Mouse (Mus musculus) v-Abl transformed pro-B cells (cell line): Measurements from ENCODE around the gene Sardh.

Experiments
- in situ Hi-C, 2 experiments: fragments of 400-800 bp; cut with MboI; formaldehyde crosslinking; loops; one replicate each; pipeline ENCODE4 v1.15.1; 2025; ENCODE audit not compliant: unreplicated experiment in 2 of 2

Gene Sardh

GRCm38 (mm10) chr2:27229481-27230105, 18.5 kb downstream of the Sardh start:
- in situ Hi-C loops: loop anchor here (5.0 to 10.0 kb wide), 3 partner anchors 97 to 152 kb away; partner anchors contain the start of gene Adamtsl2 (in 2 of the 2)

DNA sequence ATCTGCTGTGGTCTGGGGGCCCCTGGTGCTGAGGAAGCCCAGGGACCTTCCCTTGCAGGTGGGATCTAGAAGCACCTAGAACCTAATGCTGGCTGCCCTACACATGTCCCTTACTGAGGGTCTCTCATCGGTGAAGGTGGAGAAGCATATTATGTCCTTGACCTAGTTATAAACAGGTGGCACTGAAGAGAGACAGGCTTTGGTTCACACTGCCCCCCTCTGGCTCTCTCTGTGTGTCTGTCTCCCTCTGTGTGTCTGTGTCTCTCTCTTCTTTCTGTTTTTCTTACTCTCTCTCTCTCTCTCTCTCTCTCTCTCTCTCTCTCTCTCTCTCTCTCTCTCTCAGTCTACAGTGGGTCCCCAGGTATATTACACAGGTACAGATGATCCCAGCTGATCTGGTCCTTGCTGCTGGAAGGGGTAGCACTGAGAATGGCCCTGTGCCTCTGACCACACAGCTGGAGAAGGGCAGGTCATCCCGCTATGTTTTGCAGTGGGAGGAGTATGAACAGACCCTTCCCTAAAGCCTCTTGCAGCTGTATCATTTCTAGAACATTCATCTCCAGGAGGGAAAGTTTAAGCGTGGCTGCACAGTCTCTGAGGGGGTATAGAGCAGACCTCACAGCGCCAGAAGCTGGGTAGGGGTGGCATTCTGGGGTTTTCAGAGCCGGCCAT, 19.2 kb downstream of the Sardh start:
- in situ Hi-C loops: no loop called here

DNA sequence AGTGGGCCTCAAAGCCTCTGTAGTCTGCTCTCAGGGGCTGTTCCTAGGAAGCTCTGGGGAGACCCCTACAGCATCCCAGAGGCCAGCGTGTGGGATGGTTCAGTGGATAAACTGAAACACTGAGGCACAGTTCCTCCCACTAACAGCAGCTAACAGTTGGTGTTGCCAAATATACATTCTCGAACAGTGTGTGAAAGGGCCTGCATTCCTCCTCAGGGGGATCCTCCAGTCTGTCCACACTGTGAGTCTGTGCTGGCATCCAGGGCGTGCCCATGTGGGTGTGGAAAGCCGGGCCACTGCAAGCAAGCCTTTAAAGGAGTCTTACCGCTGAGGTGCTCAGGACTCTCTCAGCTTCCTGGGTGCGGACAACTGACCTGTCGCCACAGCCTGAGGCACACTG, 21.6 kb downstream of the Sardh start:
- in situ Hi-C loops: no loop called here

GRCm38 (mm10) chr2:27223012-27223421, 25.1 kb downstream of the Sardh start:
- in situ Hi-C loops: no loop called here

DNA sequence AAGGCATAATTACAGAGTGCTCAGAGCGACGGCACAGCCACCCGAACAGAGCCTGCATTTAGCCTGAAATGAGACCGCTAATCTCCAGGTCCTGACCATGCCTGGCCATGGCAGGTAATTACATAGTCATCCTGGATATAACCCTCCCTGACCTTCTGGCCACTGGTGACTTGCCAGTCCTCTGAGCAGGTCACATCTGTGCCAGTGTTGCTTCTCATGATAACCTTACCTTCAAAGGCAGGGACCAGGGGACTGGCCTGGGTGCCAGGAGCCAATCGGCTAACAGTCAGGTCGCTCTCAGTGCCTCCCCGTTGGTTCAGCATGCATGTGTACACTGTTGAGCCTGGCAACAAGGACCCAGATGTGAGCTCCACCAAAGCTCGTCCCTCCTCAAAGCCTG, 29.6 kb downstream of the Sardh start:
- in situ Hi-C loops: no loop called here

DNA sequence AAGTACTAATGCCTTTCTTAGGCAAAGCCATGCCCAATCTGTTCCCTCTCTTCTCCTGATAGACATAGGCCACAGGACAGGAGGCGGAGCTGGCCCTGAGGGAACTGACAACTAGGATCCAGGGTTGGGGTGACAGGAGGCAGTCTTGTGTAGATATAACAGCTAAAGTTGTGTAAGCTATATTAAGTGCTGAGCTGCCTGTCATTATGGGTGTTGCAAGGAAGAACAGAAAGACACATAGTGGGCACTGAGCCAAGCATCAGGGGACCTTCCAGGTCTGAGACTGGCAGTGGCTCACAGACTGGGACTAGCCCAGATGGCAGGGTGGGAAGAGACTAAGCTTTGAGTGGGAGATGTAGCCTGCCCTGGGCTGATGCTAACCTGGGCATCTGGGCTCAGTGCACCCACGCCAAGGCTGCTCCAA, 30.0 kb downstream of the Sardh start:
- in situ Hi-C loops: no loop called here

DNA sequence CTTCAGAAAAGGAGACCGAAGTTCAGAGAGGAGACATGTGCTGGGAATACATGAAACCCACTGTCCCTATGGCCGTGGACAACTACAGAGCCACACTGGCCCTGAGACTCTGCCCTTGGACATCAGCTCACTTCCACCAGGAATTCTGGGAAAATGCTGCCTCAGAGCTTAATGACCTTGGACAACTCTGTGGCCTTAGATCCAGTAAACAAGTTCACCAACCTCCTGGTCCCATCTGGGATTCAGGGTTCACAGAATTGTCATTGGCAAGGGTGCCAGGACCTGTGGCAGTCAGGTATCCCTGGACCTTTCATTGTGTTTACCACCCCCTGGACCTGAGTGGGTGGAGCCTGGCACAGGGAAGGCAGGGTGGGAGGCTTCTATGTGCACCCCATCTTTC, 32.6 kb downstream of the Sardh start:
- in situ Hi-C loops: no loop called here

DNA sequence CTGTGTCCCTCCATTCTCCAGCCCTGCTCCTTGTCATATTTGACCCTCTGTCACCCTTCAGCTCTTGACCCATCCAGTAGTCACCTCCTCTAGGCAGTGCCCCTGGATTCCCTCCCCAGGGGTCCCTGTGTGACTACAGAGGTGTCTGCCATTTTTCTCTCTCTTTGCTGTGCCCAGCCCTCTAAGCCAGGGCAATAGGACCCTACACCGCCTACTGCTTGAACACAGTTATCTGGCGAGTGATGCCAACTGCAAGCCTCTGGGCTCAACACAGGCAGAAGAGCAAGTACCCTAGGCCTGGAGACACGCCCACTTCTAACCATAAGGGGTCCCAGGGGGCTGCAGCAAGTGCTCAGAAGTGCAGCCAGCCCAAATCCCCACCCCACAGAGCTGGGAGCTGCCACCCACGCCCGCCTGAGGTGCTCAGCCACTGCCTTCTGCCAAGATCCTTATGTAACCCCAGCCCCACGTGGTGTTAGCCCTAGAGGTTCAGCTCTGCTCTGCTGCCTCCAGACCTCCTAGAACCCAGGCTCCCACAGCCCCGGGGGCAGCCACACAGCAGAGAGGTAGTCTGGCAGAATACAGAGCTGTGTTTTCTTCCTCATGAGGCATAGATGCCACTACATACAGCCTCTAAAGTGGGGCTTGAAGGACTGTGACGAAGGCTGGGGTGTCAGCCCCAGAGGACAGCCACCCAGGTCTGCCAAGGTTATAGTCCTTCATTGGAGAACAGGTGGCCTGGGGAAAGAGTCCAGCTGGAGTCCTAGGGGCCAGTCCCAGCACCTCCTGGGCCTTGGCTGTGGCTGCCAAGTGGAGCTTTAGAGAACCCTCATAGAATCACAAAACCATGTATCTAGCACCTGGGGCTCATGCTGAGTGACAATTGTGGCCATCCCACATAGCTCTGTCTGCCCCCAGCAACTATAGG, 35.9 kb downstream of the Sardh start:
- in situ Hi-C loops: loop anchor here in 1 of 2 experiments (5.0 kb wide), 1 partner anchor 80 kb away; no protein-coding TSS in a partner anchor

- in situ Hi-C loops: loop anchor here in 1 of 2 experiments (5.0 kb wide), 1 partner anchor 78 kb away; no protein-coding TSS in a partner anchor
Observed at GRCm38 (mm10) chr2:27210676-27211210, 37.4 kb downstream of the Sardh start.

DNA sequence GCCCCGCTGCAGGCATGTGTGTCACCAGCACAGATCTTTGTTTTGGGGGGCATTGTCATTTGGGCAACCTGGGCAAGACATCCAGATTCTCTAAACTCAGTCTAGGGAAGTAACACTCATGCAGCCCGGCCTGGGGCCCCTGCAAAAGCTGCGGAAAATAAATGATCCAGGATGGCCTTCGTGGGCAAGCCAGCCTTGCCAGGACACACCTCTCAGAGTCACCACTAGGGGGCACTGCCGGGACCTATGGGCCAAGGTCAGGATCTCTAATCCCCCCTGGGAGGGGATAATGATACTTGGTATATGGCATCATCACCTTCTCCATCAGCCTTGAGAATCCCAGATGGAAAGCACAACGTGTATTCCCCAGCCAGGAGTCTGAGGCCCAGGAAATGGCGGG, 37.9 kb downstream of the Sardh start:
- in situ Hi-C loops: loop anchor here in 1 of 2 experiments (5.0 kb wide), 1 partner anchor 78 kb away; no protein-coding TSS in a partner anchor

DNA sequence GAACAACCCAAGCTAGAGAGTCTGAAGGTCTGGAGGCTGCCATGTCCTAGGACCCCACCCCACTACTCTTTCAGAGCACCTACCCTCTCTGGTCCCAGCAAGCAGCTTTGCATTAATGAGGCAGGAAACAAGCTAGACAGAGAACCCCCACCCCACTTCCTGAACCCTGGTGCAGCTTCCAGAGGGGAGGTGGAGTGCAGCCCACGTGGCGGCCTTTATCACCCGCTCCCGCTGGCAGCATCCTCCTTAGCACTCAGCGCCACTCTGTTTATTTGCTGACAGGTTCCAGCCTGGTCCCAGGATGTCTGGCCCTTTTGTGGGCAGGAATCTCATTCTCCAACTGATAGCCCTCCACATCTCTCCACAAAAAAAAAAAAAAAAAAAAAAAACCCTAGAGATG, 38.3 kb downstream of the Sardh start:
- in situ Hi-C loops: loop anchor here in 1 of 2 experiments (5.0 kb wide), 1 partner anchor 78 kb away; no protein-coding TSS in a partner anchor

- in situ Hi-C loops: no loop called here
Observed at GRCm38 (mm10) chr2:27209370-27209769, 38.8 kb downstream of the Sardh start.

GRCm38 (mm10) chr2:27207126-27207525, 41.0 kb downstream of the Sardh start:
- in situ Hi-C loops: no loop called here

DNA sequence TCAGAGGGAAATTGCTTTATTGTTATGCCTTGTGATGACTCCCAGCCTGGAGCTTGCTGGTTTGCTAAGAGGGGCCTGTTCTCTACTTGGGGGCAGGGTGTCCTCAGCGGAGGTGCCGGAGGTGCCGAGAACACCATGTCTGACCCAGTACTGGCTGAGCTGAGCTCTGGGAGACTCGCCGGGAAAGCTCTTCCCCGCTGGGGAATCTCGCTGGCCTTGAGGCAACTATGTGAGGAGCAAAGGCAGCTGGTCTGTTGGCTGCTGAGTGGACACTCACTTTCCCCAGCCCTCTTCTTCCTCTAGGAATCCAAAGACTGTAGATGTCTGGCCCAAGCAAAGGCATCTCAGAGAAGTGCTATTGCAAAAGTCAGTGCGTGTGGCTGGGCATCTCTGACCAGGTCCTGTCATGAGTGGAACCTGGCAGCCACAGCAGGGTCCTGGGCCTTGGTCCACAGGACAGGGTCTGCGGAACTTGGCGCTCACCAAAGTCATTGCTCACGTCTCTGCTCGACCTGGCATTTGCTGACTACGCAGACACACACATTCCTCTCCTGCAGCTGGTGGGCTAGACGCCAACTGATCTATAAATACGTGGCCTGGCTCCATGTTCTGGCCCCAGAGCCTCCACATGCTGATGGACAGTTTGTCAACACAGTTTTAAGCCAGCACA, 41.9 kb downstream of the Sardh start:
- in situ Hi-C loops: no loop called here

GRCm38 (mm10) chr2:27205666-27206065, 42.5 kb downstream of the Sardh start:
- in situ Hi-C loops: no loop called here

DNA sequence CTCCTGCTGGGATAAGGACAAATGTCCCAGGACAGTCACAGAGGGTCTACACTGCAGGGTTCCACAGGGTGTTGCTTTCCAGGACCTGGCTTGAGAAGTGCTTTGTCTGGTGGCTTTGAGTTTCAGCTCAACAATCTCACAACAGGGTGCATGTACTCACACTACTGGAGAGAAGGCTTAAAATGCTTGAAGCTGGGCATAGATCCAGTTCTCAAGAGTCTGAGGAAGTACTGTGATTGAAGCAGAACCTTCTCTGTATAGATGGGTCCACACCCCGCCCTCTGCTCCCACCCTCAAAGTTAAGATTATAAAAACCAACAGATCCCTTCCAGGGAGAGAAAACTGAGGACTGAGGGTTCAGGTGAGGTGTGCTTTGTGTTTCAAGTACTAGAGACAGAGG, 47.6 kb downstream of the Sardh start:
- in situ Hi-C loops: no loop called here

- in situ Hi-C loops: no loop called here
Observed at GRCm38 (mm10) chr2:27198551-27199246, 49.4 kb downstream of the Sardh start.

- in situ Hi-C loops: no loop called here
Observed at GRCm38 (mm10) chr2:27189994-27190393, 58.1 kb downstream of the Sardh start.

DNA sequence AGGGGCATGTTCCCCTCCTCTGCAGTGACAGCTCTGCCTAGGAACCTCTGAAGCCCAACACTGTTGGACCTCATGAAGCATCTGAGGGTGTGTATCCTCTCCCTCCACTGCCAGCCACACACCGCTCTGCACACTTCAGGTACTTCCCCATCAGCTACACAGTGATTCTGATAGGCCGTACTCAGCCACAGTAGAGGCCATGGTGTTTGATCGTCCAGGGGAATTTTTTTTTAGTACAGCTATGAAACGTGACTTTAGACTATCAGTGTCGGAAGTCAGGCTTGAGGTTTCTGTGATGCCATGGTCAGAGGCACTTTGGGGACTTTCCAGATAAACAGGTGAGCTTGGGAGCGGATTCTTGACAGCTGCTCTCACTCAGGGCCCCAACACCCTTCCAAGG, 60.6 kb downstream of the Sardh start:
- in situ Hi-C loops: no loop called here

- in situ Hi-C loops: no loop called here
Observed at GRCm38 (mm10) chr2:27183734-27184133, 64.4 kb downstream of the Sardh start.
